Mouse (Mus musculus) heart, embryonic 12.5 days (tissue): ENCODE results near the gene Golt1b. TPM values are rescaled to one million over a fixed set of nuclear protein-coding genes. Genes with fewer than 3 reads are reported as not detected.

Experiments used
- ATAC-seq: fragments of 200-750 bp; cut with Nextera tagmentation; 2 replicates; pipeline ENCODE4 v1.8.0; 2017; ENCODE audit warnings: moderate TSS enrichment, moderate library complexity; ENCODE audit not compliant: insufficient number of reproducible peaks, low FRiP score
- H3K27ac ChIP-seq: fragments of 300-500 bp; sonication (generic); 2 replicates; pipeline ENCODE4 v1.5.1; 2016; ENCODE audit warnings: mild to moderate bottlenecking, moderate library complexity; ENCODE audit not compliant: poor library complexity, severe bottlenecking
- H3K27me3 ChIP-seq: fragments of 300-500 bp; sonication (generic); replicated peaks from 2 replicates; pipeline ENCODE4 v1.6.1; 2016; ENCODE audit warnings: mild to moderate bottlenecking, moderate library complexity
- H3K36me3 ChIP-seq: fragments of 300-500 bp; sonication (generic); 2 replicates; pipeline ENCODE4 v1.6.1; 2016; ENCODE audit warnings: mild to moderate bottlenecking, moderate library complexity
- H3K4me1 ChIP-seq: fragments of 300-500 bp; sonication (generic); replicated peaks from 2 replicates; pipeline ENCODE4 v1.6.1; 2016; ENCODE audit warnings: mild to moderate bottlenecking
- H3K4me2 ChIP-seq: fragments of 300-500 bp; sonication (generic); 2 replicates; pipeline ENCODE4 v1.6.1; 2016; ENCODE audit warnings: mild to moderate bottlenecking, moderate library complexity
- H3K4me3 ChIP-seq: fragments of 300-500 bp; sonication (generic); 2 replicates; pipeline ENCODE4 v1.5.1; 2016; ENCODE audit warnings: mild to moderate bottlenecking
- H3K9ac ChIP-seq: fragments of 300-500 bp; sonication (generic); 2 replicates; pipeline ENCODE4 v1.6.1; 2016; ENCODE audit warnings: mild to moderate bottlenecking, moderate library complexity
- H3K9me3 ChIP-seq: fragments of 300-500 bp; sonication (generic); replicated peaks from 2 replicates; pipeline ENCODE4 v1.6.1; 2016; ENCODE audit warnings: mild to moderate bottlenecking, moderate library complexity
- WGBS: fragments of 180-500 bp; shearing (Covaris S2); methylation state at CpG from one replicate; pipeline ENCODE4 v1.1.7; 2016; 5-methylcytosine and 5-hydroxymethylcytosine counted together
- polyA plus RNA-seq: library from polyadenylated mRNA; unstranded; fragments of >200 nt; fragmentation: Nextera tagmentation; extraction: Ambion mirVana; gene quantifications from 2 replicates; pipeline ENCODE4 v1.2.1, GENCODE M21; 2016

Golt1b gene
- polyA plus RNA-seq, 1 experiment from 2014 or later: 89.9 TPM

- no peak overlapping the region for H3K4me2 ChIP-seq
- ATAC-seq: peak; percentile 71
- WGBS: 61% methylated on average over 12 of the region's 12 CpGs
Measured at GRCm38 (mm10) chr6:142451381-142451780, 64.4 kb downstream of the Golt1b start.

GRCm38 (mm10) chr6:142453311-142453710 lies 66.3 kb downstream of the Golt1b start:
- ATAC-seq: no peak
- H3K9me3 ChIP-seq: 0 out of 2 replicates have a peak, but pooled peaks cover 2% of the 10 kb centered on the region
- 0 out of 2 replicates have a peak, but pooled peaks cover 4% of the 10 kb centered on the region for H3K4me1 ChIP-seq
- H3K4me3 ChIP-seq: no peak overlapping the region
- no peak overlapping the region for H3K9ac ChIP-seq
- no peaks in the 10 kb centered on the region for H3K36me3 ChIP-seq
- no peak overlapping the region for H3K27ac ChIP-seq
- WGBS: 60% methylated on average over 2 of the region's 2 CpGs
- H3K27me3 ChIP-seq: no peaks in the 10 kb centered on the region
- H3K4me2 ChIP-seq: no peak overlapping the region

More at GRCm38 (mm10) chr6:142451381-142451780, 64.4 kb downstream of the Golt1b start:
- 0 out of 2 replicates have a peak, but pooled peaks cover 2% of the 10 kb centered on the region for H3K9me3 ChIP-seq
- H3K27ac ChIP-seq: no peak overlapping the region
- H3K27me3 ChIP-seq: no peaks in the 10 kb centered on the region
- no peak overlapping the region for H3K9ac ChIP-seq
- 0 out of 2 replicates have a peak, but pooled peaks cover 4% of the 10 kb centered on the region for H3K4me1 ChIP-seq
- no peak overlapping the region for H3K4me3 ChIP-seq
- no peaks in the 10 kb centered on the region for H3K36me3 ChIP-seq

Other genes starting within 250 kb of the Golt1b start
- gene Slco1a6, start 178.7 kb upstream of the Golt1b start, polyA plus RNA-seq: 0.43 TPM in 1 of 2 replicates, not detected in the other
- not detected in 2 replicates for gene Iapp, start 88.8 kb upstream of the Golt1b start, polyA plus RNA-seq
- gene Slco1a5, start 64.2 kb upstream of the Golt1b start, polyA plus RNA-seq: not detected in 2 replicates
- 14.7 and 15.7 TPM in 2 replicates for gene Pyroxd1, start 41.6 kb upstream of the Golt1b start, polyA plus RNA-seq
- 24.0 and 24.1 TPM in 2 replicates for gene Recql, start 134 bp upstream of the Golt1b start, polyA plus RNA-seq
- gene Spx, start 26.2 kb downstream of the Golt1b start, polyA plus RNA-seq: 0.64 and 0.71 TPM in 2 replicates
- gene Gys2, start 85.9 kb downstream of the Golt1b start, polyA plus RNA-seq: 0.40 TPM in 1 of 2 replicates, not detected in the other
- 777 and 782 TPM in 2 replicates for gene Ldhb, start 120.7 kb downstream of the Golt1b start, polyA plus RNA-seq
- 2.5 TPM in 2 replicates for gene Kcnj8, start 184.4 kb downstream of the Golt1b start, polyA plus RNA-seq